Mouse (Mus musculus): Measurements from ENCODE around the gene Fxr2.
A peak's percentile ranks its signal among the peaks of the same experiment; 100 is the strongest.

DNA sequence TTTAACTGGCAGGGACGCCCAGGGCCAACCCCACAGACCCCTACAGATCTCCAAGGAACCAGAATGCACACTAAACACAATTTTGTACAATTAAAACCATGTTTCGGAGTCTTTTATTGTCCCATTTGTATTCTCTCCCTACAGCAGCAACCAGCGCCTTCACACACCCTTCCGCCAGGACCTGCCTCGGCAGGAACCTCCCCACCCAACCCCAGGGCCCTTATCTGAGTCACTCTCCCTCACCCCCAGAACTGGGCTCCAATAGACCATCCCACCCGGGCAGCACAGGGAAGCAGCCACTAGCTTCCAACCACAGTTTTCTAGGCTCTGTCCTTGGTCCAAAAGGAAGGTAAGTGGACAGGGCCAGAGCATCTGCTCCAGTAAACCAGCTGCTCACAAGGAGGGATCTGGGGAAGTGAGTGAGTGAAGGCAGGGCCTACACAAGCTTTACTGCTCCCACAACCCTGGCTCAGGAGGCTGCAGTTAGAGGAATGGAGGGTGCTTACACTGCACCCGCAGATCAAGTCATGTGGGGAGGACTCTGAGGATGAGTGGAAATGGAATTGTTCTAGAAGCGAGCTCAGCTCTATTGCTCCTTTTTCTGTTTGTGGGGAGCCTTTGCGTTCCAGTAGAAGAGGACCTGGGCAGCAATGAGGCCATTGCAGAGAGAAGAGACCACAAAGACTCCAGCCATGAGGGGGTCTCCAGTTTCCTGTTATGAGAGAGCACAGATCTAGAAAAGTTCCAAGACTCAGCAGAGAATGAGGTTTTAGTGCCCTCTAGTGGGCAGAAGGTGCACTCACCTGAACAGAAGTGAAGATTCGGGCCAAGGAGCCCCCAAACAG, 24.0 kb downstream of the Fxr2 start:
- TF ChIP-seq CTCF (conservative IDR thresholded peaks at IDR 0.05; ENCODE audit: low read length) (peak; percentile 80), POU5F1 (IDR thresholded peaks at IDR 0.05; ENCODE audit: borderline replicate concordance, low read length) (no peak), NANOG (IDR thresholded peaks at IDR 0.05; ENCODE audit: borderline replicate concordance, low read length) (no peak)

Measured in E14TG2a.4 (cell line).